Mouse (Mus musculus): ENCODE data around the gene Sinhcaf.

DNA sequence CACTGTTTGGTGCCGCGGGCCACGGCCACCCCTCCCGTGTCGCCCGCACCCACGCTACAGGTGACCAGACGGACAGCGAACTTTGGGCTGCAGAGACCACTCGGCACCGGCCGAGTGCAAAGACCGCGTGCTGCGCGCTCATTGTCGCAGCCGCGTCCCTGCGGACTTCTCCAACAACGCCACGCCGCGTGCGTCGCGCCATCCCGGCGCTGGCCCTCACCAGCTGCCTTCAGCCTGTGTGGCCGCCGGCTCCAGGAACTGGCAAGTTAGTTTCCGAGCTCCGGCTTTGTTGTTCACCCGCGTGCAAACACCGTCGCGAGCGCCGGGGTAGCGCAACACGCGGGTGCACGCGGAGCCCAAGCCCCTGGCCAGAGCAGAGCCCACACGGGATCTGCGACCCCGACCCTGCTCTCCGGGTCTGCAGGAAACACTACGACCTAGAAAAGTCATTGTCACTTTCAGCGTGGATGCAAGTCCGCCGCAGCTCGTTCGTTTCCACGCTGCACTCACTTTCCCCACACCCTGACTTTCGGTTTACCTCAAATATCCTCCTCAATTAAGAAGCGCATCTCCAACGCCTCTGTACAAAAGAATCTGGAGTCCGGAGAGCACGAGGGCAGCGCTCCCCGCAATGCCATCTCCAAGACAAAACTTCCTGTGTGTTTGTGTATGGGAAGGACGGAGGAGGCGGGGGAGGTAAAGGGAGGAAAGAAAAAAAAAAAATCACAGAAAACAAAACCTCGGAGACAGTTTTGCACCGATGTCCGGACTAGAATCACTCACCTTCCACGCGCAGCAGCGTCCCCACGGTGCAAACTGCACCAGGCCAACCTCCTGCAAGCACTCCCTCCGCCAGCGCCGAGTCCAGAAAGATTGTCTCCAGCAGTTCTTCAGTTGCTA, 508 bp downstream of the Sinhcaf start:
- no peak for TF ChIP-seq POLR2A (IDR thresholded peaks at IDR 0.05; ENCODE audit: extremely low read depth, insufficient read depth, low read length)
- no peak for TF ChIP-seq CTCF (IDR thresholded peaks at IDR 0.05; ENCODE audit: low read depth, low read length)
